Mouse (Mus musculus) small intestine, adult 2 months (tissue): ENCODE results near the gene Akap8. TPM values are rescaled to one million over a fixed set of nuclear protein-coding genes. Genes with fewer than 3 reads are reported as not detected.
A peak's percentile ranks its signal among the peaks of the same experiment; 100 is the strongest.

Experiments used
- H3K27ac ChIP-seq: fragments of 200-500 bp; 2 replicates; pipeline ENCODE4 v1.5.1; 2012; ENCODE audit warnings: low read depth, low read length, control low read depth, inconsistent platforms; ENCODE audit not compliant: insufficient read depth
- H3K27me3 ChIP-seq: fragments of 200-500 bp; 2 replicates; pipeline ENCODE4 v1.6.1; 2012; ENCODE audit warnings: mild to moderate bottlenecking, moderate library complexity, low read length, inconsistent platforms; ENCODE audit not compliant: control insufficient read depth, insufficient read depth
- H3K36me3 ChIP-seq: fragments of 200-500 bp; 2 replicates; pipeline ENCODE4 v1.6.1; 2012; ENCODE audit warnings: mild to moderate bottlenecking, low read length, control low read depth, inconsistent platforms; ENCODE audit not compliant: control insufficient read depth, insufficient read depth
- H3K4me1 ChIP-seq: fragments of 200-500 bp; 2 replicates; pipeline ENCODE4 v1.6.1; 2012; ENCODE audit warnings: low read length, inconsistent platforms, mixed read lengths; ENCODE audit not compliant: control insufficient read depth, insufficient read depth, insufficient read length
- H3K4me3 ChIP-seq: fragments of 200-500 bp; 2 replicates; pipeline ENCODE4 v1.5.1; 2012; ENCODE audit warnings: low read depth, mild to moderate bottlenecking, control low read depth, inconsistent platforms, low read length, moderate library complexity
- CTCF ChIP-seq: fragments of 200-500 bp; IDR thresholded peaks from 2 replicates; pipeline ENCODE4 v1.5.1; 2012; ENCODE audit warnings: low read depth, mild to moderate bottlenecking, control low read depth, inconsistent platforms, low read length, moderate library complexity, mixed read lengths; ENCODE audit not compliant: insufficient replicate concordance, insufficient read length; ENCODE audit errors: extremely low read depth
- POLR2A ChIP-seq: fragments of 200-500 bp; IDR thresholded peaks from 2 replicates; pipeline ENCODE4 v1.6.1; 2012; ENCODE audit warnings: low read depth, mild to moderate bottlenecking, control low read depth, inconsistent platforms, low read length, moderate library complexity
- WGBS: fragments of 180-500 bp; shearing (Covaris S2); methylation state at CpG from one replicate; pipeline ENCODE4 v1.1.7; 2018; 5-methylcytosine and 5-hydroxymethylcytosine counted together
- polyA plus RNA-seq: library from polyadenylated mRNA; depleted of rRNA; stranded (reverse); fragments of >200 nt; gene quantifications from 2 replicates; pipeline ENCODE4 v1.2.3, GENCODE M21; 2012

The Akap8 gene
- polyA plus RNA-seq, 1 experiment = 28.6 TPM

- Histone ChIP-seq H3K4me3 (peak overlapping the region; percentile 82), H3K36me3 (peaks cover 18% of the 10 kb centered on the region), H3K27ac (peak overlapping the region; percentile 81), H3K4me1 (peaks cover 1% of the 10 kb centered on the region; the same call in 1 of the 2 replicates), H3K27me3 (no peaks in the 10 kb centered on the region)
- WGBS = 8% methylated on average over 6 of the region's 6 CpGs
- TF ChIP-seq POLR2A (no peak), CTCF (no peak)
Measured at GRCm38 (mm10) chr17:32321836-32322235, 798 bp upstream of the Akap8 start.

- Histone ChIP-seq H3K36me3 (peaks cover 23% of the 10 kb centered on the region), H3K27ac (peak overlapping the region; percentile 81), H3K27me3 (no peaks in the 10 kb centered on the region), H3K4me1 (peaks cover 1% of the 10 kb centered on the region; the same call in 1 of the 2 replicates), H3K4me3 (peak overlapping the region; percentile 82)
- 1% methylated on average over 23 of the region's 23 CpGs for WGBS
- peak; percentile 58 for TF ChIP-seq POLR2A
- TF ChIP-seq CTCF = no peak
Measured at GRCm38 (mm10) chr17:32321390-32321734, 324 bp upstream of the Akap8 start.

GRCm38 (mm10) chr17:32319950-32320349 lies 1.1 kb downstream of the Akap8 start:
- Histone ChIP-seq H3K27ac (peak overlapping the region; percentile 48), H3K36me3 (peaks cover 31% of the 10 kb centered on the region)

GRCm38 (mm10) chr17:32317708-32318107 lies 3.3 kb downstream of the Akap8 start:
- no peaks in the 10 kb centered on the region for H3K27me3 ChIP-seq
- H3K4me1 ChIP-seq = peaks cover 1% of the 10 kb centered on the region; the same call in 1 of the 2 replicates
- 76% methylated on average over 3 of the region's 3 CpGs for WGBS
- H3K27ac ChIP-seq = no peak overlapping the region
- H3K4me3 ChIP-seq = no peak overlapping the region
- no peak for TF ChIP-seq POLR2A
- no peak for TF ChIP-seq CTCF
- H3K36me3 ChIP-seq = peaks cover 48% of the 10 kb centered on the region

More at GRCm38 (mm10) chr17:32319950-32320349, 1.1 kb downstream of the Akap8 start:
- under 1% methylated on average over 7 of the region's 7 CpGs for WGBS
- TF ChIP-seq CTCF (no peak), POLR2A (no peak)
- H3K4me3 ChIP-seq = peak overlapping the region; percentile 90
- H3K4me1 ChIP-seq = peaks cover 1% of the 10 kb centered on the region; the same call in 1 of the 2 replicates
- no peaks in the 10 kb centered on the region for H3K27me3 ChIP-seq

- no peaks in the 10 kb centered on the region for H3K27me3 ChIP-seq
- peaks cover 54% of the 10 kb centered on the region for H3K36me3 ChIP-seq
- no peak for TF ChIP-seq CTCF
- TF ChIP-seq POLR2A = no peak
- H3K4me3 ChIP-seq = no peak overlapping the region
- H3K27ac ChIP-seq = no peak overlapping the region
- peaks cover 1% of the 10 kb centered on the region; the same call in 1 of the 2 replicates for H3K4me1 ChIP-seq
- 89% methylated on average over 8 of the region's 8 CpGs for WGBS
Measured at GRCm38 (mm10) chr17:32317032-32317431, 4.0 kb downstream of the Akap8 start.

DNA sequence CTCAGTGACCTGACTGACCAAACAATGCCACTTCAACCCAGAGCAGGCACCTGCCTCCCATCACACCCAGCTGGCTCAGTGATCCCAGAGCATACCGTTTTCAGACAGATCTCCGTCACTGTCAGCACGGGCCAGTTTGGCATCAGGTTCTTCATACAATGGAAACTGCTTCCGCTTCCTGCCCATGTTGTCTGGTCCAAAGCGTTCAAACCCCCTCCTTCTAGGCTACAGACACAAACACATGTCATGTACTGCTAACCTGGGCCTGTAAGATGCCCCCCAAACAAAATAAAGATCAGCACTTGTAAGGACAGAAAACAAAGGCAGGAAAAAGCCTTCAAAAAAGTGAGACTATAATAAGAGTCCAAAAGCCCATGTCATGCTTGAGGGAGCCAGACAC lies 5.5 kb downstream of the Akap8 start:
- H3K27me3 ChIP-seq = no peaks in the 10 kb centered on the region
- no peak overlapping the region for H3K4me3 ChIP-seq
- peaks cover 67% of the 10 kb centered on the region for H3K36me3 ChIP-seq
- TF ChIP-seq CTCF = no peak
- TF ChIP-seq POLR2A = no peak
- WGBS = 93% methylated on average over 5 of the region's 5 CpGs
- H3K27ac ChIP-seq = no peak overlapping the region
- H3K4me1 ChIP-seq = 0 out of 2 replicates have a peak, but pooled peaks cover 1% of the 10 kb centered on the region

- Histone ChIP-seq H3K27me3 (no peaks in the 10 kb centered on the region), H3K36me3 (peaks cover 83% of the 10 kb centered on the region), H3K4me1 (no peaks in the 10 kb centered on the region), H3K4me3 (no peak overlapping the region), H3K27ac (no peak overlapping the region)
- WGBS = 69% methylated on average over 5 of the region's 5 CpGs
- TF ChIP-seq CTCF = no peak
- no peak for TF ChIP-seq POLR2A
Measured at GRCm38 (mm10) chr17:32313892-32314291, 7.1 kb downstream of the Akap8 start.

DNA sequence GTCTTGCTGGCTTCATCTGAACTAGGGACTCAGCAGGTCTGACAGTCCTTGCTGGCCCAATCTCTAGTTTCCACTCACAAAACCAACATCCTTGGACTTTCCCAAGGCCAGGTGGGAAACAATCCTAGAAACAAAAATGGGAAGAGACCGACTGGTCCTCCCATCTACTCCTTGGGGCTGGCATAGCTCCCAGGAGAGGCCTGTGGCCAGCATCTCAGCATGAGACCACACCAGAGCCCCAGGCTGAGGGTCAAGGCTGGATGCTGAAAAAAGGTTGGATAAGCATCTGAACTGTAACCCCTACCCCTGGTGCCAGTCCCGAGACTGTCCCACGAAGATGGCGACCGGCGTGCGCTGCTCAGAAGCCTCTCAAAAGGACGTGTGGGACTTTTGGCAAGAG lies 8.2 kb downstream of the Akap8 start:
- TF ChIP-seq POLR2A = no peak
- no peak for TF ChIP-seq CTCF
- H3K4me1 ChIP-seq = no peaks in the 10 kb centered on the region
- peaks cover 91% of the 10 kb centered on the region for H3K36me3 ChIP-seq
- no peak overlapping the region for H3K4me3 ChIP-seq
- WGBS = 95% methylated on average over 8 of the region's 8 CpGs
- no peak overlapping the region for H3K27ac ChIP-seq
- no peaks in the 10 kb centered on the region for H3K27me3 ChIP-seq
